Mouse (Mus musculus) left cerebral cortex, adult 2 months (tissue): ENCODE measurements around the gene Tmem165. TPM values are rescaled to one million over a fixed set of nuclear protein-coding genes. Genes with fewer than 3 reads are reported as not detected.

Experiments
- DNase-seq, 2 experiments: peaks; one replicate each; pipeline ENCODE4 v3.0.0; 2021 to 2022; ENCODE audit warnings: low spot score in 2 of 2, mixed read lengths in 1 of 2; ENCODE audit errors: extremely low spot score in 1 of 2
- H3K27ac ChIP-seq: fragments of 200-600 bp; 2 replicates; pipeline ENCODE4 v1.8.1; 2022
- H3K4me3 ChIP-seq: fragments of 200-600 bp; 2 replicates; pipeline ENCODE4 v1.8.1; 2022
- CTCF ChIP-seq: fragments of 200-600 bp; IDR thresholded peaks from 2 replicates; pipeline ENCODE4 v1.8.1; 2022; ENCODE audit warnings: antibody characterized with exemption, mild to moderate bottlenecking, moderate library complexity
- intact Hi-C: fragments of 180-260 bp; cut with DNase I; formaldehyde crosslinking; loops from one replicate; pipeline ENCODE4 v1.15.1; 2025
- total RNA-seq, 2 experiments: library from RNA; stranded (reverse); gene quantifications; 2 replicates each; pipeline ENCODE4 v1.2.3; 2021

The Tmem165 gene
- total RNA-seq, 2 experiments from 2014 or later, result 32.2 to 32.5 TPM

GRCm38 (mm10) chr5:76199346-76199745, 15.7 kb downstream of the Tmem165 start:
- no peak overlapping the region for H3K27ac ChIP-seq
- intact Hi-C loops, result no loop called here
- H3K4me3 ChIP-seq, result no peak overlapping the region
- TF ChIP-seq CTCF, result no peak
- peak in 1 of 2 experiments; percentile 6 for DNase-seq

- no peak overlapping the region for H3K4me3 ChIP-seq
- no peak for TF ChIP-seq CTCF
- intact Hi-C loops, result no loop called here
- no peak for DNase-seq
- H3K27ac ChIP-seq, result no peak overlapping the region
These were observed 19.5 kb downstream of the Tmem165 start for GRCm38 (mm10) chr5:76203171-76203570.

- no peak for DNase-seq
- TF ChIP-seq CTCF, result no peak
- intact Hi-C loops, result no loop called here
- H3K4me3 ChIP-seq, result no peak overlapping the region
- no peak overlapping the region for H3K27ac ChIP-seq
These were observed 22.2 kb downstream of the Tmem165 start for GRCm38 (mm10) chr5:76205886-76206285.

GRCm38 (mm10) chr5:76208066-76208465, 24.4 kb downstream of the Tmem165 start:
- Histone ChIP-seq H3K27ac (no peak overlapping the region), H3K4me3 (no peak overlapping the region)
- no peak for TF ChIP-seq CTCF
- intact Hi-C loops, result no loop called here
- no peak for DNase-seq

GRCm38 (mm10) chr5:76216691-76217090, 33.0 kb downstream of the Tmem165 start:
- no peak for TF ChIP-seq CTCF
- intact Hi-C loops, result no loop called here
- peak; percentile 9 to 44 for DNase-seq
- Histone ChIP-seq H3K27ac (peak overlapping the region; percentile 61; the same call in 1 of the 2 replicates), H3K4me3 (no peak overlapping the region)

- Histone ChIP-seq H3K27ac (no peak overlapping the region), H3K4me3 (no peak overlapping the region)
- TF ChIP-seq CTCF, result no peak
- intact Hi-C loops, result loop anchor here (10.0 kb wide), 1 partner anchor 183 kb away; no protein-coding TSS in a partner anchor
- no peak for DNase-seq
These were observed 47.6 kb downstream of the Tmem165 start for GRCm38 (mm10) chr5:76231171-76231855.

- no peak for DNase-seq
- TF ChIP-seq CTCF, result no peak
- intact Hi-C loops, result loop anchor here (10.0 kb wide), 1 partner anchor 302 kb away; no protein-coding TSS in a partner anchor
These were observed 59.6 kb downstream of the Tmem165 start for GRCm38 (mm10) chr5:76243274-76243673.

GRCm38 (mm10) chr5:76243929-76244328, 60.2 kb downstream of the Tmem165 start:
- Histone ChIP-seq H3K27ac (no peak overlapping the region), H3K4me3 (no peak overlapping the region)
- no peak for TF ChIP-seq CTCF
- intact Hi-C loops, result loop anchor here (10.0 kb wide), 1 partner anchor 301 kb away; no protein-coding TSS in a partner anchor
- no peak for DNase-seq

More at GRCm38 (mm10) chr5:76243274-76243673, 59.6 kb downstream of the Tmem165 start:
- no peak overlapping the region for H3K4me3 ChIP-seq
- H3K27ac ChIP-seq, result no peak overlapping the region

GRCm38 (mm10) chr5:76244430-76244829, 60.8 kb downstream of the Tmem165 start:
- no peak for DNase-seq
- no peak for TF ChIP-seq CTCF
- intact Hi-C loops, result loop anchor here (10.0 kb wide), 1 partner anchor 300 kb away; no protein-coding TSS in a partner anchor
- Histone ChIP-seq H3K4me3 (no peak overlapping the region), H3K27ac (no peak overlapping the region)

- H3K27ac ChIP-seq, result no peak overlapping the region
- H3K4me3 ChIP-seq, result no peak overlapping the region
- no peak for DNase-seq
- intact Hi-C loops, result loop anchor here (10.0 kb wide), 1 partner anchor 299 kb away; no protein-coding TSS in a partner anchor
- no peak for TF ChIP-seq CTCF
These were observed 61.7 kb downstream of the Tmem165 start for GRCm38 (mm10) chr5:76245419-76245818.

GRCm38 (mm10) chr5:76246539-76246938, 62.9 kb downstream of the Tmem165 start:
- no peak overlapping the region for H3K4me3 ChIP-seq
- DNase-seq, result no peak
- TF ChIP-seq CTCF, result no peak
- peak overlapping the region; percentile 28; the same call in 1 of the 2 replicates for H3K27ac ChIP-seq
- intact Hi-C loops, result loop anchor here (10.0 kb wide), 1 partner anchor 298 kb away; no protein-coding TSS in a partner anchor

- H3K27ac ChIP-seq, result no peak overlapping the region
- TF ChIP-seq CTCF, result no peak
- intact Hi-C loops, result no loop called here
- DNase-seq, result no peak
- no peak overlapping the region for H3K4me3 ChIP-seq
These were observed 67.3 kb downstream of the Tmem165 start for GRCm38 (mm10) chr5:76250948-76251347.

Other genes starting within 250 kb of the Tmem165 start
- 1 to 10 TPM; 4.6 to 6.2 TPM for gene Kdr, start 205.4 kb upstream of the Tmem165 start, total RNA-seq
- 10 to 100 TPM; 19.8 to 21.8 TPM for gene Srd5a3, start 43.6 kb upstream of the Tmem165 start, total RNA-seq
- 10 to 100 TPM; 56.7 to 56.9 TPM for gene Clock, start 120.9 kb downstream of the Tmem165 start, total RNA-seq
- not detected for gene Pdcl2, start 147.3 kb downstream of the Tmem165 start, total RNA-seq
- gene Nmu, start 179.9 kb downstream of the Tmem165 start, total RNA-seq, result not detected